Mouse (Mus musculus): ENCODE measurements around the gene Olfr1513. TPM values are rescaled to one million over a fixed set of nuclear protein-coding genes. Genes with fewer than 3 reads are reported as not detected.
"Not testable (repeated sequence)": the region's sequence is repeated elsewhere in the genome, so short reads cannot be mapped to it uniquely, and the experiment has no call there.

Gene Olfr1513
- not detected in 2 replicates for polyA plus RNA-seq (2015; fragmentation: Nextera tagmentation; extraction: Ambion mirVana)

GRCm38 (mm10) chr14:52356308-52356707, at the start of gene Olfr1513:
Gene Olfr1513 (minus strand): TSS chr14:52356408.
- WGBS, result 63% methylated on average over 4 of the region's 4 CpGs
- Histone ChIP-seq H3K4me3 (no peak within 1 kb of the TSS), H3K27me3 (no peaks in the 10 kb centered on the region), H3K9me3 (replicated peaks) (no peaks in the 10 kb centered on the region), H3K4me2 (no peak within 1 kb of the TSS), H3K36me3 (no peaks in the 10 kb centered on the region), H3K9ac (no peak within 1 kb of the TSS), H3K27ac (no peak within 1 kb of the TSS), H3K4me1 (replicated peaks) (no peaks in the 10 kb centered on the region)
- no peak for ATAC-seq (replicated peaks; ENCODE audit: insufficient number of reproducible peaks, insufficient read depth, low FRiP score, low read depth)

DNA sequence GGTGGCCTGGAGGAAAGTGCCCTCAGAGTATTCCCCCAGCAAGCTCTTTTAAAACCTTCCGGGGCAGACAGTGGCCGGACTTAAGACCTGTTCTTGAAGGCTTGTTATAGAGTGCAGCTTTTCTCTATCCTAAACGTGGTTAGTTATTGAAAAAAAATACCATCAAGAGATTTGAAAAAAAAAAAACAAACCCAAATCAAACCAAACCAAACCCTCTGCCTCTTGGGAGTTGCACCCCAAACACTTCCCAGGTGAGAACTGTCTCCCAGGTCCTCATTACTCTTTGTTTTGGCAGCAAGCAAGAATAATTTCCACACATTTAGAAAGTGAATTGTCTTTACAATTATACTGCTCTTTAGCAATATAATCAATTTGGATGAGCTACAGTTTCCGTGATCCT, 41.1 kb upstream of the Olfr1513 start, which contains the start of gene Olfr1511:
TSS of gene Olfr1511 (minus strand) at position 101 of the 400 bp plus-strand sequence.
- no peak within 1 kb of the TSS for H3K4me3 ChIP-seq
- H3K27me3 ChIP-seq, result no peaks in the 10 kb centered on the region
- no peaks in the 10 kb centered on the region for H3K9me3 ChIP-seq (replicated peaks)
- no peak for ATAC-seq (replicated peaks; ENCODE audit: insufficient number of reproducible peaks, insufficient read depth, low FRiP score, low read depth)
- H3K9ac ChIP-seq, result no peak within 1 kb of the TSS
- WGBS, result 71% methylated on average over 4 of the region's 4 CpGs
- no peaks in the 10 kb centered on the region for H3K4me1 ChIP-seq (replicated peaks)
- H3K36me3 ChIP-seq, result no peaks in the 10 kb centered on the region
- H3K27ac ChIP-seq, result no peak within 1 kb of the TSS
- H3K4me2 ChIP-seq, result no peak within 1 kb of the TSS

DNA sequence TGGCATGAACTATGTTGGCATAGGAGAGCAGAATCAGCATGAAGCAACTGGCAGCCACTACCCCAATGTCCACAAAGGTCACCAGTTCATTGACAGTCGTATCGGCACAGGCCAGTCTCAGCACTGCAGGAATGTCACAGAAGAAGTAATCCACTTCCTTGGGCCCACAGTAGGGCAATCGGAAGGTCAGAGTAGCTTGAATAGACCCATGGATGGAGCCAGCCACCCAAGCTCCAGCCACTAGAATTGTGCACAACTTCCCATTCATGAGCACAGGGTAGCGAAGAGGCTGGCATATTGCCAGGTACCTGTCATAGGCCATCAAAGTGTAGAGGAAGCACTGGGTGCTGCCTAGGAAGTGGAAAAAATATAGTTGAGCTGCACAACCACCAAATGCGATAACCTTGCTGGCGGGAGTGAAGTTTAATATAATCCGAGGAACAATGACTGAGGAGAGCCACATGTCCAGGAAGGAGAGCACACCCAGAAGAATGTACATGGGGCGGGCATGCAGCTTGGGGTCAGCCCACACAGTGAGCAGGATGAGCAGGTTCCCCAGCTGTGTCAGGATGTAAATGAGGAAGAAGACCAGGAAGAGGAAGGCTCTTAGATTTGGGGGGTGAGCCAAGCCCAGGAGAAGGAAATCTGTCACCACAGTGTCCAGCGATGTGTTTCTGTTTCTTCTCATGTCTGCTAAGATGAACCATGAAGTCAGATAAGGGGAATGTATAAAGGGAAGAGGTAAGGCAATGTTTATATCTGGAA, 34.1 kb upstream of the Olfr1513 start:
- not testable (repeated sequence) for H3K36me3 ChIP-seq; H3K9me3 ChIP-seq (replicated peaks); ATAC-seq (replicated peaks; ENCODE audit: insufficient number of reproducible peaks, insufficient read depth, low FRiP score, low read depth); H3K27ac ChIP-seq; H3K4me2 ChIP-seq; H3K4me3 ChIP-seq; H3K9ac ChIP-seq; H3K4me1 ChIP-seq (replicated peaks); H3K27me3 ChIP-seq
- WGBS, result 72% methylated on average over 9 of the region's 9 CpGs

- Histone ChIP-seq H3K4me2 (no peak within 1 kb of the TSS), H3K4me3 (no peak within 1 kb of the TSS), H3K27ac (no peak within 1 kb of the TSS), H3K9ac (no peak within 1 kb of the TSS), H3K9me3 (replicated peaks) (no peaks in the 10 kb centered on the region), H3K4me1 (replicated peaks) (no peaks in the 10 kb centered on the region), H3K36me3 (no peaks in the 10 kb centered on the region), H3K27me3 (no peaks in the 10 kb centered on the region)
- WGBS, result 76% methylated on average over 2 of the region's 2 CpGs
- ATAC-seq (replicated peaks; ENCODE audit: insufficient number of reproducible peaks, insufficient read depth, low FRiP score, low read depth), result no peak
Measured at GRCm38 (mm10) chr14:52379068-52379467, 22.9 kb upstream of the Olfr1513 start, which contains the start of gene Olfr1512. Gene Olfr1512 (minus strand): TSS chr14:52379168.

DNA sequence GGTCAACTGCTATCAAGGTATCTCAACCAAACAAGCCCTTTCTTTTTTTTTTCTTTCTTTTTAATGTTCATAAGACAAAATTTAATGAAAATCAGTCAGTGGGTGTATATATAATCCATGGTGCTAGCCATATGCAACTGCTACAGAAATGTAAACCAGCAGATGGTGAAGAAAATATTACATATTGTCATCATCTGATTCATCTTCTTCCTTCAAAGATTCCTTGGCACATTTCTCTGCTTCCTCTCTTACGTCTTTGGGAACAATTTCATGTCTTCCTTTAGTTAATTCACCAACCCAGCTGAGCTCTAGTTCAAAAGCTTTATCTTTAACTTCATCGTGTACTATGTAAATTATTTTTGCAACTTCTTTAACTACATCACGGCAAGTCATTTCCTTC, 12.5 kb upstream of the Olfr1513 start:
- Histone ChIP-seq H3K9ac (no peak overlapping the region), H3K27me3 (no peaks in the 10 kb centered on the region), H3K4me2 (no peak overlapping the region), H3K4me1 (replicated peaks) (no peaks in the 10 kb centered on the region), H3K36me3 (no peaks in the 10 kb centered on the region), H3K4me3 (no peak overlapping the region), H3K9me3 (replicated peaks) (no peaks in the 10 kb centered on the region), H3K27ac (no peak overlapping the region)
- 83% methylated on average over 3 of the region's 3 CpGs for WGBS
- no peak for ATAC-seq (replicated peaks; ENCODE audit: insufficient number of reproducible peaks, insufficient read depth, low FRiP score, low read depth)

DNA sequence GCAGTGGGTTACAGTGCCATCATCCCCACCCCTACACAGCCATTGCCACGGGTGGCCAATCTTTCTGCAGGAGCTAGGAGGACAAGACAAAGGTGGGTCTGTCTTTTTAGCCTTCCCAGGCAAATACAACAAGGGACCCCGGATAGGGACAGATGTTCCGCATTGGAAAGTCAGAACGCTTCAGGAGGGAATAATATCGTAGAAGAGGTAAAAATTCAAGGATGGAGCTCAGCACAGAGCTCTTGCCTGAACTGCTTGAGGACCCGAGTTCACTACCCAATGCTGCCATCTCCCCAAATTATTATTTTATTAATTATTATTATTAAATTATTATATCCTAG, 16.7 kb downstream of the Olfr1513 start:
- H3K4me2 ChIP-seq, result no peak overlapping the region
- no peak overlapping the region for H3K4me3 ChIP-seq
- no peak for ATAC-seq (replicated peaks; ENCODE audit: insufficient number of reproducible peaks, insufficient read depth, low FRiP score, low read depth)
- no peaks in the 10 kb centered on the region for H3K9me3 ChIP-seq (replicated peaks)
- no peak overlapping the region for H3K9ac ChIP-seq
- H3K4me1 ChIP-seq (replicated peaks), result peaks cover 2% of the 10 kb centered on the region
- no peaks in the 10 kb centered on the region for H3K36me3 ChIP-seq
- H3K27ac ChIP-seq, result no peak overlapping the region
- WGBS, result 69% methylated on average over 6 of the region's 6 CpGs
- H3K27me3 ChIP-seq, result peaks cover 5% of the 10 kb centered on the region; the same call in 1 of the 2 replicates

- H3K9me3 ChIP-seq (replicated peaks), result no peaks in the 10 kb centered on the region
- H3K4me2 ChIP-seq, result peak overlapping the region; percentile 34; the same call in 1 of the 2 replicates
- WGBS, result 25% methylated on average over 21 of the region's 21 CpGs
- H3K9ac ChIP-seq, result peak overlapping the region; percentile 40; the same call in 1 of the 2 replicates
- H3K4me1 ChIP-seq (replicated peaks), result peaks cover 2% of the 10 kb centered on the region
- no peak overlapping the region for H3K27ac ChIP-seq
- H3K4me3 ChIP-seq, result 0 out of 2 replicates have a peak overlapping the region, but pooled peaks have one; percentile 11
- ATAC-seq (replicated peaks; ENCODE audit: insufficient number of reproducible peaks, insufficient read depth, low FRiP score, low read depth), result no peak
- H3K27me3 ChIP-seq, result peaks cover 5% of the 10 kb centered on the region; the same call in 1 of the 2 replicates
- H3K36me3 ChIP-seq, result no peaks in the 10 kb centered on the region
Measured at GRCm38 (mm10) chr14:52338751-52339511, 17.3 kb downstream of the Olfr1513 start.

DNA sequence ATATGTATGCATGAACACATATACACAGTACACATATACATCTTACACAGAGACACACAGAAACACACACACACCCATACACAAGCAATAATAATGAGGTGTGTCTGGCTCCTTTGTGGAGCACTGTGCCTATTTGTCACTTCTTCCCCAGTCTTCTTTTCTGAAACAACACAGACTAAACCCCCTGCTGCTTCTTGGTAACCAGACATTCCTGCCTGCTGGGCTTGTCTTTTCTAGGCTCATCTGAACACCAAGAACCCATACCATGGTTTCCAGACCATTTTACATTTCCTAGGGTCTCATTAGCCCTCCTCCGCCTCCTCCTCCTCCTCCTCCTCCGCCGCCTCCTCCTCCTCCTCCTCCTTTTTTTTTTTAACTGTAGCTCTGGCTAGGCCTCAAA, 24.0 kb downstream of the Olfr1513 start:
- no peaks in the 10 kb centered on the region for H3K9me3 ChIP-seq (replicated peaks)
- H3K4me3 ChIP-seq, result no peak overlapping the region
- no peaks in the 10 kb centered on the region for H3K36me3 ChIP-seq
- no peak overlapping the region for H3K27ac ChIP-seq
- no peak overlapping the region for H3K4me2 ChIP-seq
- ATAC-seq (replicated peaks; ENCODE audit: insufficient number of reproducible peaks, insufficient read depth, low FRiP score, low read depth), result no peak
- H3K27me3 ChIP-seq, result peaks cover 32% of the 10 kb centered on the region
- WGBS, result 100% methylated on average over 1 of the region's 3 CpGs
- H3K4me1 ChIP-seq (replicated peaks), result peaks cover 11% of the 10 kb centered on the region
- H3K9ac ChIP-seq, result no peak overlapping the region

GRCm38 (mm10) chr14:52331069-52331750, 25.0 kb downstream of the Olfr1513 start:
- H3K4me2 ChIP-seq, result no peak overlapping the region
- no peak for ATAC-seq (replicated peaks; ENCODE audit: insufficient number of reproducible peaks, insufficient read depth, low FRiP score, low read depth)
- 25% methylated on average over 4 of the region's 4 CpGs for WGBS
- peaks cover 42% of the 10 kb centered on the region for H3K27me3 ChIP-seq
- H3K9me3 ChIP-seq (replicated peaks), result no peaks in the 10 kb centered on the region
- H3K36me3 ChIP-seq, result no peaks in the 10 kb centered on the region
- peaks cover 12% of the 10 kb centered on the region for H3K4me1 ChIP-seq (replicated peaks)
- H3K4me3 ChIP-seq, result no peak overlapping the region
- H3K27ac ChIP-seq, result no peak overlapping the region
- no peak overlapping the region for H3K9ac ChIP-seq

DNA sequence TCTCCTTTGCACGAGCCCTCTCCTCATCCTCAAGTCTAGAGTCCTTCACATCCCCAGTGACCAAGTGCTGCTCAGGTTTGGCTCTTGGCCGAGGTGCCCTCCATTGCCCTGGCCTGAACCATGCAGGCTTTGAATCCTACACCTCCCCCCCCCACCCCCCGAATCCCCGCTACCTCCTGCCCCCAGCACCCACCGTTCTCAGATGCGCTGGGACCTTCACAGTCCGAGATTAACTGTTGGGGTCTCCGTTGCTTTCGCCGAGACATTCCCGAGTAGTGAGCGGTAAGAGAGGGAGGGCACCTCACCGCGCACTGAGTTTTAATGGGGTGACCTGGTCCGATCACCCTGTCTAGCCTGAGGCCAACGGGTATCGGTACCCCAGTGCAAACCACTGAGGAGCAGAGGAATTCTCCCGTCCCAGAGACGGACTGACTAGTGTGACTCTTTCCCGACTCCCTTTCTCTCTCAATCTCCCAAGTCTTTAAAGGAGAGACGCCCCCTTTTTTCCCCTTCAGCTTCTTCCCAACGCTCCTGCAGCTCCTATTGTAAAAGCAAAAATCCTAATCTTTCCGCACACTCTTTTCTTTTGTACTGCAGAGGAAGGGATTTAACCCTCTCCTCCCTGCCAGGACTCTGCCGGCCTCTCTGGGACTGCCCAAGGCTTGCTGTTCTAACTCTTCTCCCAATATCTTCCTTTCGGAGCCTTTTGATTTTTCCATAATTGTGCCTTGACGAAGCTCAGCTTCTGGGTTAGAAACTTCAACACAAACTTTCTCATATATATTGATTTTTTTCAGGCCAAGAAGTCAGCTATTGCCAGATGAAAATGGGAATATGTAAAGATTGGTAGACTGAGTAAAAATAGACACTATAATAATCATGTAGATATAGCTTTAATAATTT, 28.0 kb downstream of the Olfr1513 start, which contains the start of gene Sall2:
TSS of gene Sall2 (minus strand) at position 853 of the 903 bp plus-strand sequence.
- Histone ChIP-seq H3K4me3 (peak within 1 kb of the TSS; percentile 46), H3K4me2 (peak within 1 kb of the TSS; percentile 72), H3K36me3 (no peaks in the 10 kb centered on the region), H3K9me3 (replicated peaks) (no peaks in the 10 kb centered on the region), H3K27ac (no peak within 1 kb of the TSS), H3K4me1 (replicated peaks) (peaks cover 12% of the 10 kb centered on the region), H3K9ac (peak within 1 kb of the TSS; percentile 7; the same call in 1 of the 2 replicates), H3K27me3 (peaks cover 55% of the 10 kb centered on the region)
- 2% methylated on average over 26 of the region's 26 CpGs for WGBS
- no peak for ATAC-seq (replicated peaks; ENCODE audit: insufficient number of reproducible peaks, insufficient read depth, low FRiP score, low read depth)

Measured in heart, embryonic 15.5 days (tissue).